Mouse (Mus musculus) liver, embryonic 11.5 days (tissue): ENCODE measurements around the gene Eif5b. TPM values are rescaled to one million over a fixed set of nuclear protein-coding genes. Genes with fewer than 3 reads are reported as not detected.

ENCODE experiments used
- ATAC-seq: fragments of 200-750 bp; cut with Nextera tagmentation; replicated peaks from 2 replicates; pipeline ENCODE4 v1.8.0; 2017; ENCODE audit warnings: moderate number of reproducible peaks, mild to moderate bottlenecking, moderate TSS enrichment, moderate library complexity; ENCODE audit not compliant: low FRiP score
- DNase-seq: peaks from one replicate; pipeline ENCODE4 v3.0.0-alpha.2; 2017; ENCODE audit warnings: low spot score
- H3K27ac ChIP-seq: fragments of 300-500 bp; sonication (generic); 2 replicates; pipeline ENCODE4 v1.5.1; 2014; ENCODE audit warnings: mild to moderate bottlenecking, low read depth, low read length, control low read depth
- H3K27me3 ChIP-seq: fragments of 300-500 bp; sonication (generic); replicated peaks from 2 replicates; pipeline ENCODE4 v1.6.1; 2014; ENCODE audit warnings: low read length, mixed read lengths; ENCODE audit not compliant: control insufficient read depth, insufficient read depth
- H3K36me3 ChIP-seq: fragments of 300-500 bp; sonication (generic); 2 replicates; pipeline ENCODE4 v1.6.1; 2014; ENCODE audit warnings: mild to moderate bottlenecking, low read length, moderate library complexity, mixed read lengths; ENCODE audit not compliant: control insufficient read depth, insufficient read depth
- H3K4me1 ChIP-seq: fragments of 300-500 bp; sonication (generic); replicated peaks from 2 replicates; pipeline ENCODE4 v1.6.1; 2014; ENCODE audit warnings: low read length, mixed read lengths; ENCODE audit not compliant: control insufficient read depth, insufficient read depth
- H3K4me2 ChIP-seq: fragments of 300-500 bp; sonication (generic); 2 replicates; pipeline ENCODE4 v1.6.1; 2014; ENCODE audit warnings: mild to moderate bottlenecking, control low read depth, moderate library complexity
- H3K4me3 ChIP-seq: fragments of 300-500 bp; sonication (generic); 2 replicates; pipeline ENCODE4 v1.5.1; 2014; ENCODE audit warnings: low read depth, low read length, control low read depth
- H3K9ac ChIP-seq: fragments of 300-500 bp; sonication (generic); 2 replicates; pipeline ENCODE4 v1.6.1; 2014; ENCODE audit warnings: low read depth, low read length, control low read depth
- H3K9me3 ChIP-seq: fragments of 300-500 bp; sonication (generic); 2 replicates; pipeline ENCODE4 v1.6.1; 2016; ENCODE audit warnings: low read length, inconsistent platforms, mixed read lengths; ENCODE audit not compliant: control insufficient read depth
- WGBS: fragments of 180-500 bp; shearing (Covaris S2); extraction: QIAGEN DNeasy Blood & Tissue Kit; methylation state at CpG from one replicate; pipeline ENCODE4 v1.1.7; 2014; 5-methylcytosine and 5-hydroxymethylcytosine counted together
- polyA plus RNA-seq: library from polyadenylated mRNA; unstranded; fragments of >200 nt; fragmentation: Nextera tagmentation; extraction: Ambion mirVana; gene quantifications from 2 replicates; pipeline ENCODE4 v1.2.1, GENCODE M21; 2014

The Eif5b gene
- polyA plus RNA-seq, 1 experiment from 2014 or later, result 40.1 TPM

- DNase-seq (no peak), ATAC-seq (no peak)
- Histone ChIP-seq H3K9ac (no peak overlapping the region; the same call in 1 of the 2 replicates), H3K4me2 (peak overlapping the region; percentile 54), H3K27me3 (no peaks in the 10 kb centered on the region), H3K36me3 (no peaks in the 10 kb centered on the region), H3K9me3 (no peaks in the 10 kb centered on the region), H3K4me1 (peaks cover 45% of the 10 kb centered on the region), H3K4me3 (0 out of 2 replicates have a peak overlapping the region, but pooled peaks have one; percentile 6), H3K27ac (peak overlapping the region; percentile 82)
These were observed 14.7 kb downstream of the Eif5b start for GRCm38 (mm10) chr1:38012509-38012908.

- Histone ChIP-seq H3K4me3 (no peak overlapping the region), H3K27me3 (no peaks in the 10 kb centered on the region), H3K36me3 (peaks cover 9% of the 10 kb centered on the region), H3K9me3 (no peaks in the 10 kb centered on the region), H3K4me2 (no peak overlapping the region), H3K9ac (no peak overlapping the region), H3K27ac (no peak overlapping the region), H3K4me1 (peaks cover 42% of the 10 kb centered on the region)
- 95% methylated on average over 2 of the region's 2 CpGs for WGBS
- peak; percentile 58; the same call in 1 of the 2 replicates for ATAC-seq
- DNase-seq, result no peak
These were observed 16.9 kb downstream of the Eif5b start for GRCm38 (mm10) chr1:38014551-38015203.

DNA sequence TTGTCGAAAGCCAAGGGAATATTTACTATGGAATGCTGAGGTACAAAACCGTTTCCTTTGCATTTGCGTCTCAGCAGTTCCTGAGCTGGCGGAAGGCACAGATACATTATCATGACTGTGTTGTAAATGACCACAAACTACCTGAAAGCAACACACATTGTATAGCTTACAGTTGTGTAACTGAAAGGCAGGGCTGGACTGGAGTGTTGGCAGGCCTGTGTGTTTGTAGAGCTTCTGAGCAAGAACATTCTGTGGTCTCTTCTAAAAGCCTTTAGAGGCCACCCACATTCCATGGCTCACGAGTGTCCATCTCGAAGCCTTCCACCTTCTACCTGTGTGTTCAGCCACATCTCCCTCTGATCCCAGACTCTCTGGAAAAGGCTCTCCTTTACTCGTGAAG, 29.5 kb downstream of the Eif5b start:
- WGBS, result 92% methylated on average over 7 of the region's 7 CpGs
- H3K36me3 ChIP-seq, result peaks cover 17% of the 10 kb centered on the region

DNA sequence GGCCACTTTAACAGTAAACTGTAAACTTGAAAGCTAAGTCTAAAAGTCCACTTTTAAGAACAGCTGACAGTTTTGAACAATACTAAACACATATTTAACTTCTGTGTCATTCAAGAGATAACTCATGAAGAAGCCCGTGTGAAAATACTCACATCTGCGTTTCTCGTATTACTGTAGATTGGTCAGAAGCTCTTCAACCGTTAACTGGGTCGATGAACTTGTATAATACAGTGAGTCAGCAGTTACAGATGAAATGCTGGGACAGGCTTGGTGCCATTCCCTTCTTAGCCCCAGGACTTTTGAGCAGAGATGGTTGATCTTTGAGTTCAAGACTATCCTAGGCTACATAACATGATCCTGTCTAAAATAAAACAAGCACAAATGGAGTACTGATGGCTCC, 33.6 kb downstream of the Eif5b start:
- Histone ChIP-seq H3K4me3 (no peak overlapping the region), H3K27me3 (no peaks in the 10 kb centered on the region), H3K9ac (no peak overlapping the region), H3K9me3 (no peaks in the 10 kb centered on the region), H3K27ac (no peak overlapping the region), H3K4me1 (no peaks in the 10 kb centered on the region), H3K4me2 (no peak overlapping the region), H3K36me3 (peaks cover 28% of the 10 kb centered on the region)
- ATAC-seq (no peak), DNase-seq (no peak)
- WGBS, result 84% methylated on average over 5 of the region's 5 CpGs

More for the DNA sequence above, 29.5 kb downstream of the Eif5b start:
- ATAC-seq (no peak), DNase-seq (no peak)
- H3K4me3 ChIP-seq, result no peak overlapping the region
- no peaks in the 10 kb centered on the region for H3K9me3 ChIP-seq
- H3K9ac ChIP-seq, result no peak overlapping the region
- H3K27ac ChIP-seq, result no peak overlapping the region
- H3K4me1 ChIP-seq, result no peaks in the 10 kb centered on the region
- H3K27me3 ChIP-seq, result no peaks in the 10 kb centered on the region
- no peak overlapping the region for H3K4me2 ChIP-seq

- Histone ChIP-seq H3K4me2 (no peak overlapping the region), H3K9ac (no peak overlapping the region), H3K27me3 (no peaks in the 10 kb centered on the region), H3K36me3 (peaks cover 51% of the 10 kb centered on the region), H3K9me3 (no peaks in the 10 kb centered on the region), H3K27ac (no peak overlapping the region), H3K4me1 (no peaks in the 10 kb centered on the region), H3K4me3 (no peak overlapping the region)
- no peak for ATAC-seq
- DNase-seq, result no peak
- 96% methylated on average over 4 of the region's 4 CpGs for WGBS
These were observed 37.7 kb downstream of the Eif5b start for GRCm38 (mm10) chr1:38035521-38035920.

- Histone ChIP-seq H3K9ac (no peak overlapping the region), H3K27me3 (no peaks in the 10 kb centered on the region), H3K4me3 (no peak overlapping the region), H3K4me1 (no peaks in the 10 kb centered on the region), H3K4me2 (no peak overlapping the region), H3K9me3 (no peaks in the 10 kb centered on the region), H3K27ac (no peak overlapping the region), H3K36me3 (peaks cover 55% of the 10 kb centered on the region)
- ATAC-seq (no peak), DNase-seq (no peak)
- WGBS, result 93% methylated on average over 5 of the region's 5 CpGs
These were observed 39.6 kb downstream of the Eif5b start for GRCm38 (mm10) chr1:38037375-38037774.

DNA sequence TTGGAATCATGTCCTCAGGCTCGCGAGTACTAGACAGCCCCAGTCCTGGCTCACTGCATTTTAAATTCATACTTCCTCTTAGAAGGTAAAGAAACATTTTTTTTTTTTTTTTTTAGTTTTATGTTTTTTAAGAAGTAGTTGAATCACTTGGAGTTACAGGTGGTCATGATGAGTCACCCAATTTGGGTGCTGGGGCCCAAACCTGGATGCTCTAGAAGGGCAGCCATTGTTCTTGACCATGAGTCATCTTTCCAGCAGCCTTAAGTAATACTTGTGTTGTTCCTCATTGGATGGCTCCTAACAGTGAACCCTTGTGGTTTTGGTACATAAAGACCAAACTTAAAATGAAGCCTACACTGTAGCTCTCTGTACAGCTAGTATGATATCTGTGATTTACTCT, 41.1 kb downstream of the Eif5b start:
- no peak overlapping the region for H3K27ac ChIP-seq
- 92% methylated on average over 2 of the region's 2 CpGs for WGBS
- H3K36me3 ChIP-seq, result peaks cover 50% of the 10 kb centered on the region

DNA sequence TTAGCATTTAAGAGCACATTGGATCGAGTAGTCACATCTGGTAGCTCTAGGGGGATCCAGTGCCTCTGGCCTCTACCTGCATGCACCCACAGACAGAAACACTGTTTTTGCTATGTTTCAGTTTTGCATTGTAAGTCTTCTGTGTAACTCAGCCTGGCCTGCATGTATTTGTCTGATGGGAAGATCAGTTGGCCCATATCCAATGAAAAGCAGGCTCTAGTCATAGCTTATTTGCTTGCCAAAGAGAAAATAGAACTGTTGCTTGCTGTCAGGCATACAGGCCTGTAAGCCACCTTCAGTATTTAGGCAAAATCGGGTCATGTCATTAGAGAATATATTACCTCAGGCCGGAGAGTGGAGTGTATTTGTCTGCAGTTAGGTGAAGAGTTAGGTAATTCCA, 50.3 kb downstream of the Eif5b start:
- Histone ChIP-seq H3K27ac (no peak overlapping the region), H3K9me3 (no peaks in the 10 kb centered on the region), H3K9ac (no peak overlapping the region), H3K4me2 (no peak overlapping the region), H3K4me3 (no peak overlapping the region), H3K27me3 (no peaks in the 10 kb centered on the region), H3K36me3 (peaks cover 50% of the 10 kb centered on the region), H3K4me1 (no peaks in the 10 kb centered on the region)
- DNase-seq (no peak), ATAC-seq (no peak)
- WGBS, result 94% methylated on average over 3 of the region's 3 CpGs

More for the DNA sequence above, 41.1 kb downstream of the Eif5b start:
- no peak overlapping the region for H3K4me3 ChIP-seq
- H3K4me2 ChIP-seq, result no peak overlapping the region
- H3K9me3 ChIP-seq, result no peaks in the 10 kb centered on the region
- no peaks in the 10 kb centered on the region for H3K4me1 ChIP-seq
- ATAC-seq (no peak), DNase-seq (no peak)
- no peaks in the 10 kb centered on the region for H3K27me3 ChIP-seq
- H3K9ac ChIP-seq, result no peak overlapping the region

DNA sequence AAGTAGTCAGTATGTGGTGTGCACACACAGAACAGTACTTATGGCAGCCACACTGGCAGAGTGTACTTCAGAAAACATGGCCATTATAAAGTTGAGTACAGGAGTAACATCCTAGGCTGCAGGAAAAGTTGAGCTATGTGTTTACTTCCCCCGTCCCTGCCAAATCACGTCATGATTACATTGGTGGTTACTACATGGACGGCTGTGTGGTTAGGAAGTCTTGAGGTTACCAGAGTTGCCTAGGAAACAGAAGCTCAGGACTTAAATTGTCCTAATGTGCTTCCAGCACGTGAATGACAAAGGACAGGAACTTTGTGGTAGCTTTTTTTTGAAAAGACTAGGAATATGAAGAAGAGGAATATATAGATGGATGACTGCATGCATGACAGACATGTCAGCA, 51.8 kb downstream of the Eif5b start:
- peaks cover 57% of the 10 kb centered on the region for H3K36me3 ChIP-seq
- no peak overlapping the region for H3K9ac ChIP-seq
- no peaks in the 10 kb centered on the region for H3K27me3 ChIP-seq
- H3K9me3 ChIP-seq, result no peaks in the 10 kb centered on the region
- DNase-seq (no peak), ATAC-seq (no peak)
- H3K4me1 ChIP-seq, result no peaks in the 10 kb centered on the region
- H3K4me3 ChIP-seq, result no peak overlapping the region
- H3K4me2 ChIP-seq, result no peak overlapping the region
- no peak overlapping the region for H3K27ac ChIP-seq
- WGBS, result 61% methylated on average over 4 of the region's 4 CpGs
